Mouse (Mus musculus): ENCODE data around the gene Cd109. TPM values are rescaled to one million over a fixed set of nuclear protein-coding genes. Genes with fewer than 3 reads are reported as not detected.

Cd109 gene
- polyA plus RNA-seq, 1 experiment from 2014 or later, result 5.1 TPM

Other genes with a start within 250 kb of the Cd109 start
- gene Dppa5a, start 247.4 kb upstream of the Cd109 start, polyA plus RNA-seq (2016; fragmentation: Nextera tagmentation; extraction: Ambion mirVana), result 0.67 TPM in 1 of 2 replicates, not detected in the other
- 2.4 and 3.6 TPM in 2 replicates for gene Ooep, start 236.8 kb upstream of the Cd109 start, polyA plus RNA-seq (2016; fragmentation: Nextera tagmentation; extraction: Ambion mirVana)
- gene Ddx43, start 219.8 kb upstream of the Cd109 start, polyA plus RNA-seq (2016; fragmentation: Nextera tagmentation; extraction: Ambion mirVana), result 0.15 and 0.17 TPM in 2 replicates
- 0.39 and 0.77 TPM in 2 replicates for gene Cgas, start 172.3 kb upstream of the Cd109 start, polyA plus RNA-seq (2016; fragmentation: Nextera tagmentation; extraction: Ambion mirVana)
- gene Mto1, start 167.3 kb upstream of the Cd109 start, polyA plus RNA-seq (2016; fragmentation: Nextera tagmentation; extraction: Ambion mirVana), result 23.6 and 25.7 TPM in 2 replicates
- gene Gm17324, start 166.8 kb upstream of the Cd109 start, polyA plus RNA-seq (2016; fragmentation: Nextera tagmentation; extraction: Ambion mirVana), result 0.98 and 1.2 TPM in 2 replicates
- gene Eef1a1, start 126.4 kb upstream of the Cd109 start, polyA plus RNA-seq (2016; fragmentation: Nextera tagmentation; extraction: Ambion mirVana), result 3,350 and 3,406 TPM in 2 replicates
- 13.9 and 15.6 TPM in 2 replicates for gene Slc17a5, start 27.5 kb upstream of the Cd109 start, polyA plus RNA-seq (2016; fragmentation: Nextera tagmentation; extraction: Ambion mirVana)

Data from midbrain, embryonic 12.5 days (tissue).